Mouse (Mus musculus) brain, embryonic 14.5 days (tissue): ENCODE data around the gene Magix.

Experiments used
- CTCF ChIP-seq: fragments of 200-500 bp; IDR thresholded peaks from 2 replicates; pipeline ENCODE4 v1.5.1; 2012; ENCODE audit warnings: inconsistent platforms, mild to moderate bottlenecking, moderate library complexity, borderline replicate concordance; ENCODE audit not compliant: insufficient read depth, insufficient read length; ENCODE audit errors: extremely low read depth
- POLR2A ChIP-seq: fragments of 200-500 bp; IDR thresholded peaks from 2 replicates; pipeline ENCODE4 v1.6.1; 2012; ENCODE audit warnings: mild to moderate bottlenecking, inconsistent platforms, borderline replicate concordance; ENCODE audit not compliant: poor library complexity, insufficient read depth, insufficient read length, severe bottlenecking; ENCODE audit errors: extremely low read depth

DNA sequence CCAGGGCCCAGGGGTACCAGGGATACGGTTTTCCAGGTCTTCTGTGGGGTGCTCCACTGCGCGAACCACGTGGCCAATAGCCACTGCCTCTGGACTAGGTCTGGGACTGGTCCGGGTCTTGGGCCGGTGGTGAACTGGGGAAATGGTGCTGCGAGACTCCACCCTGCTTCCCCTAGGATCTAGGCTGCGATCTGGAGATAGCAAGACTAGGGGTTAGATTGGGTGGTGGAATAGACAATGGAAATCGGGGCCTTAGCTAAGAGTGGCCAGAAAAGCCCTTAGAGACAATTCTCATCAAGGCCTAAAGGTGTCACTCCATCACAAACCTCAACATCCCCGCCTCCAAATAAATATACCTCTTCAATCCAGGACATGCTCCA, 6.1 kb downstream of the Magix start:
- TF ChIP-seq CTCF, result no peak
- TF ChIP-seq POLR2A, result no peak
